Mouse (Mus musculus) kidney, postnatal 0 days (tissue): ENCODE data around the gene Zp3r. TPM values are rescaled to one million over a fixed set of nuclear protein-coding genes. Genes with fewer than 3 reads are reported as not detected.
A peak's percentile ranks its signal among the peaks of the same experiment; 100 is the strongest.

ENCODE experiments used
- ATAC-seq: fragments of 200-750 bp; cut with Nextera tagmentation; replicated peaks from 2 replicates; pipeline ENCODE4 v1.8.0; 2017; ENCODE audit warnings: low read depth, moderate number of reproducible peaks, moderate TSS enrichment, moderate library complexity; ENCODE audit not compliant: low FRiP score
- DNase-seq: peaks from one replicate; pipeline ENCODE4 v3.0.0-alpha.2; 2016; ENCODE audit warnings: low spot score
- H3K27ac ChIP-seq: fragments of 300-500 bp; sonication (generic); 2 replicates; pipeline ENCODE4 v1.5.1; 2014; ENCODE audit warnings: mild to moderate bottlenecking
- H3K27me3 ChIP-seq: fragments of 300-500 bp; sonication (generic); 2 replicates; pipeline ENCODE4 v1.6.1; 2014; ENCODE audit warnings: low read length, mixed read lengths; ENCODE audit not compliant: insufficient read depth
- H3K36me3 ChIP-seq: fragments of 300-500 bp; sonication (generic); 2 replicates; pipeline ENCODE4 v1.6.1; 2014; ENCODE audit warnings: low read length, mixed read lengths; ENCODE audit not compliant: insufficient read depth
- H3K4me1 ChIP-seq: fragments of 300-500 bp; sonication (generic); replicated peaks from 2 replicates; pipeline ENCODE4 v1.6.1; 2014; ENCODE audit warnings: antibody characterized with exemption, low read length, mixed read lengths; ENCODE audit not compliant: insufficient read depth
- H3K4me2 ChIP-seq: fragments of 300-500 bp; sonication (generic); 2 replicates; pipeline ENCODE4 v1.6.1; 2014; ENCODE audit warnings: mild to moderate bottlenecking, low read length, moderate library complexity, mixed read lengths
- H3K4me3 ChIP-seq: fragments of 300-500 bp; sonication (generic); replicated peaks from 2 replicates; pipeline ENCODE4 v1.5.1; 2014; ENCODE audit warnings: low read depth, low read length
- H3K9ac ChIP-seq: fragments of 300-500 bp; sonication (generic); 2 replicates; pipeline ENCODE4 v1.6.1; 2014; ENCODE audit warnings: low read depth, low read length
- H3K9me3 ChIP-seq: fragments of 300-500 bp; sonication (generic); replicated peaks from 2 replicates; pipeline ENCODE4 v1.6.1; 2016; ENCODE audit warnings: low read length, inconsistent platforms, mixed read lengths
- CTCF ChIP-seq: IDR thresholded peaks from 2 replicates; pipeline ENCODE4 v1.5.1; 2016; ENCODE audit warnings: antibody characterized with exemption, low read depth, mild to moderate bottlenecking, moderate library complexity
- WGBS: fragments of 180-500 bp; shearing (Covaris S2); extraction: QIAGEN DNeasy Blood & Tissue Kit; methylation state at CpG from one replicate; pipeline ENCODE4 v1.1.7; 2014; 5-methylcytosine and 5-hydroxymethylcytosine counted together
- polyA plus RNA-seq: library from polyadenylated mRNA; unstranded; fragments of >200 nt; fragmentation: Nextera tagmentation; extraction: Ambion mirVana; gene quantifications from 2 replicates; pipeline ENCODE4 v1.2.1, GENCODE M21; 2015

Gene Zp3r
- polyA plus RNA-seq, 1 experiment from 2014 or later = not detected

DNA sequence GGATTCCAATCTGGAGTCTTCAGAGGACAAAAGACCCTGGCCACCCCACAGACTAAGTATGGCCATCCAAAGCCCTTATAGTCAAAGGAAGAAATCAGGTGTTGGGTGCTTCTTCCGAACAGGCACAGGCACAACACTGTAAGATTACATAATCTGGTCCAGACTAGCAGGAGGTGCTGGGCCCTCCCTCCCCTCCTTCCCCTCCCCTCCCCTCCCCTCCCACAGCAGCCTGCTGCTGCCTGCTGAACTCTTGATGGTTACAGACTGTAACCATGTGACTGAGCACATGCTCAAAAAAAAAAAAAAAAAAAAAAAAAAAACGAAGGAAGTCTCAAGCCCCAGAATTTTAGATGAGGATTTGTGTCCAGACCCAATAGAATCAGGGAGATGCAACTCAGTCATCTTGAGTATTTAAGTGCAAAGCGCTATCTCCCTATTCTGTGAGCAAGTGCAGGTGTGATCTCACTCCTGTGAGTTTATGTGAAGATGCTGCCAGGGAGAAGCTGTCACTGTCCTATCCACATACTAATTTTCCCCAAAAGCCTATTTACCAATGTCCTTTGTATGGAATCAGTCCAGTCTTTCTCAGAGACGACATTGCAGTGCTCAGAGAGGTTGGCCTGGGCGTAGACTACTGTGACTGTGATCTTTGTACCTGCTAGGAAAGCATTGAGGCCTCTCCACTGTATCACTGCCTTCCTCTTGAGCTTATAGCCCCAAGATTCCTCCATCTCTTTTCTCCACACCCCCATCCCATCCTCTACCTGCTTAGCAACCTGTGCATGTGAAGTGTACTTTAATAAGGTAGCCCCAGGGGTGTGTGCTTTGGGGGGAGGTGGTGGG, 77.8 kb downstream of the Zp3r start:
- H3K9me3 ChIP-seq = no peaks in the 10 kb centered on the region
- ATAC-seq (no peak), DNase-seq (no peak)
- no peak overlapping the region for H3K9ac ChIP-seq
- WGBS = 80% methylated on average over 5 of the region's 5 CpGs
- H3K4me2 ChIP-seq = no peak overlapping the region
- H3K4me3 ChIP-seq = no peak overlapping the region
- no peaks in the 10 kb centered on the region for H3K27me3 ChIP-seq
- H3K27ac ChIP-seq = no peak overlapping the region; the same call in 1 of the 2 replicates
- no peaks in the 10 kb centered on the region for H3K36me3 ChIP-seq
- no peak for TF ChIP-seq CTCF
- H3K4me1 ChIP-seq = no peaks in the 10 kb centered on the region; the same call in 1 of the 2 replicates

DNA sequence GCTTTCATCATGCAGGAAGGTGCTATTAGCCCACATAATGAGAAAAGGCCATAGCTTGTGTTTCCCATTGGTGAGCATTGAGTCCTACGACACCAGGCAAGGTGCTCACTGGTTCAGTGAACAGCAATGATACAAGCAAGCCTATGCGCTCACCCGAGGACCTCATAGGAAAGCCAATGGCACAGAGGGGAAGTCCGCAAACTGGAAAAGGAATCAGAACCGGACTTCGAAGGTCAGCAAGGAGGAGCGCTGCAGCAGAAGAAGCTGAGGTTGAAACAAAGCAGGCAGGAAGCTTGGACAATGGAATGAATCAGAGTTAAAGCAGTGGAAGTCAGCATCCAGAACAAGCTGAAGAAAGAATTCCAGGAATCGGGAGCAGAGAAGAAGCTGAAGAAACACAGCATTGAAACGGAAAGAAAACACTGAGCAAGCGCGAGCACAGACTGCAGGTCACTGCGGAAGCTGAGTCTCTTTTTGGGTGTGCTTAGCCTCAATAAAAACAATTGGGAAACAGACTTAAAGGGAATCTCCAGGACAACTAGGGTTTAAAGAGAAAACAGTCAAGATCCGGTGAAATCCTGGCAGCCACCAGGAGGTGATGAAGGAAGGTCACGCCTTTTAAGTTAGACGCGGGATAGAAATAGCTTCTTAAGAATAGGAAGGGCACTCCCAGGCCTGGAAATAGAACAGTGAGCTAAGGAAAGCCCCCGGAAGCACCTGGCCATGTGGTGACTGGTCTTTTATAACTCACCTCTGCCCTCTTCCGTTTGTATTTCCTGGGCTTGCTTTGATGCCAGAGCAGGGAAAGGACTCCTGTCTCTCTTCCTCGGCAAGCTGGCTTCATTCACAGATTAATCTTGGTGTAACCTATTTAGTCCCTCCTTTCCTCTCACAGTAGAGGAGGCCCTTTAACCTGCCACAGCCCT, 78.9 kb downstream of the Zp3r start:
- no peaks in the 10 kb centered on the region for H3K36me3 ChIP-seq
- peak; percentile 41 for DNase-seq
- no peaks in the 10 kb centered on the region for H3K27me3 ChIP-seq
- WGBS = 51% methylated on average over 19 of the region's 19 CpGs
- ATAC-seq = 0 out of 2 replicates have a peak, but pooled peaks have one; percentile 31
- TF ChIP-seq CTCF = no peak
- H3K4me1 ChIP-seq = no peaks in the 10 kb centered on the region; the same call in 1 of the 2 replicates
- H3K9me3 ChIP-seq = no peaks in the 10 kb centered on the region
- H3K9ac ChIP-seq = no peak overlapping the region
- no peak overlapping the region for H3K4me2 ChIP-seq
- H3K27ac ChIP-seq = peak overlapping the region; percentile 15; the same call in 1 of the 2 replicates
- H3K4me3 ChIP-seq = no peak overlapping the region

DNA sequence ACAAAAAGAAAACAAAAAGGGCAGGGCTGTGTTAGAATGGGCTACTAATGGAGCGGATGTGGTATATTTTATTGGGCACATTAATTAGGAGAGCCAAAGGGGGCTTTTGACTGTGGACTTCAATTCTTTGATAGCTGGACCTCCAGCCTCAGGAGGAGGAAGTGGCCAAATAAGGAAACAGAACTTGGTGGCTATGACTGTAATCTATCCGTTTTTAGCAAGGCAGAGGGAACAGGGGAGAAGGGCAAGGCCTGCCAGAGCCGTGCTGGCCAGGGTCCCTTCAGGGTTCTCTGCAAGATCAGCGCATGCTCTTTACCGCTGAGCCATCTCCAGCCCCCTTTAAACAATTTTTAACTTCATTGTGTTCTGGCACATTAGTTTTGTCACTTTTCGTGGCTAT, 79.7 kb downstream of the Zp3r start:
- no peak for ATAC-seq
- Histone ChIP-seq H3K9ac (no peak overlapping the region), H3K27me3 (no peaks in the 10 kb centered on the region), H3K36me3 (no peaks in the 10 kb centered on the region), H3K9me3 (no peaks in the 10 kb centered on the region), H3K4me1 (no peaks in the 10 kb centered on the region; the same call in 1 of the 2 replicates), H3K4me3 (no peak overlapping the region), H3K27ac (no peak overlapping the region), H3K4me2 (no peak overlapping the region)
- no peak for DNase-seq
- TF ChIP-seq CTCF = no peak
- 63% methylated on average over 6 of the region's 6 CpGs for WGBS

DNA sequence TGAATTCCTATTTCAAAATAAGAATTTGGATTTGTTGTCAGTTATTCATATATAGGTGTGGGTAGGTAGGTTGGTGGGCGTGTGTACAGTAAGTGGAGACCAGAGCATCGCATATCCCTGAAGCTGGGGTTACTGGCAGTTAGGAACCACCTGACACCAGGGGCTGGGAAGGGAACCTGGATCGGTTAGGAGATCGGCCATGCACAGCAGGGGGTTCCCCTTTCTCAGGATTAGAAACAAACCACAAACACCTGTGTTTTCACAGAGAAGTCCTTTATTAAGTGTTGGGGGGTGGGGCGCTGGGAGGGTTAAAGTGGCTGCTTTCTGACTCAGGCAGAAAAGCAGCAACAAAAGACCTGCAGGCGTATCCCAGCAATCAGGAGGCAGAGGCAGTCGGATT, 80.3 kb downstream of the Zp3r start:
- WGBS = 67% methylated on average over 7 of the region's 7 CpGs
- H3K27ac ChIP-seq = no peak overlapping the region
- H3K27me3 ChIP-seq = no peaks in the 10 kb centered on the region
- no peaks in the 10 kb centered on the region for H3K36me3 ChIP-seq
- DNase-seq (no peak), ATAC-seq (no peak)
- no peak for TF ChIP-seq CTCF
- no peak overlapping the region for H3K4me2 ChIP-seq
- no peak overlapping the region for H3K9ac ChIP-seq
- no peaks in the 10 kb centered on the region; the same call in 1 of the 2 replicates for H3K4me1 ChIP-seq
- no peak overlapping the region for H3K4me3 ChIP-seq
- H3K9me3 ChIP-seq = no peaks in the 10 kb centered on the region

DNA sequence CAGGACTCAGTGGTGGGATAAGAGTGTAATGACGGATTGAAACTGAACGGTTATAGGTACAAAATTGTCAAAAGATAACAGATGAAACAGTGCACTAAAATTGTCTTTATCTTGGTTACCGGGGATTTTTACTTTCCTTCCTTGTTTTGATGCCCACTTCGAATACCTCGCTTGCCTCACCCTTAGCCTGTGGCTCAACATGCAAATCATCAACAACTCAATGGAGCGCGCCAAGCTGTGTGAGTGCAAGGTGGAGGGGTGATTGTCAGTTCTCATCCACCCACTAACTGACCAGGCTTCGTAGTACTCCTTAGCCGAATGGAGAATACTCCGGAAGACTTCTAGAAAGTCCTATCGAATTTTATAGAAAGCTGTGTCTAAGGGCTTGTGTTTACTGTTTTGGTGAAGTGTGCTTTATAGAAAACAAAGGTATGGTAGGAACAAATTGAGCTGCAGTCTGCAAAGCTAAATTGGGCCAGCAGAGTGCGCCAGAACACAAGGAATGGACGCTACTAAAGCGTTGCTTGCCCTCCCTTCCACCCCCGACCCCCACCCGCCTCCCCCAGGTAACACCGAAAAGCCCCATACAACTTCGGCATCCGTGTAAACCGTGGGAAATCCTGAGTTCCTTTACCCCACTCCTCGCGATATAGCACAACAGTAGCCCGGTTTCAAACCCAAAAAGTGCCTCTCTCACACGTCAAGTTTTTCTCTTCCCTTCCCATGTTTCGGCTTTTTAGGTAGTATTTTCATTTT, 81.6 kb downstream of the Zp3r start:
- DNase-seq (peak; percentile 40), ATAC-seq (peak; percentile 82)
- Histone ChIP-seq H3K36me3 (no peaks in the 10 kb centered on the region), H3K4me2 (peak overlapping the region; percentile 51), H3K9me3 (no peaks in the 10 kb centered on the region), H3K27me3 (no peaks in the 10 kb centered on the region), H3K27ac (no peak overlapping the region), H3K4me1 (no peaks in the 10 kb centered on the region; the same call in 1 of the 2 replicates), H3K9ac (0 out of 2 replicates have a peak overlapping the region, but pooled peaks have one; percentile 37), H3K4me3 (peak overlapping the region; percentile 31)
- WGBS = 20% methylated on average over 25 of the region's 25 CpGs
- TF ChIP-seq CTCF = peak; percentile 69

Other genes starting within 250 kb of the Zp3r start
- gene Cd55b, start 206.6 kb downstream of the Zp3r start, polyA plus RNA-seq = not detected in 2 replicates
- gene Cd55, start 166.9 kb downstream of the Zp3r start, polyA plus RNA-seq = 11.3 and 12.3 TPM in 2 replicates
- gene C4bp, start 32.0 kb upstream of the Zp3r start, polyA plus RNA-seq = 3.6 and 4.8 TPM in 2 replicates
- not detected in 2 replicates for gene Gm29427, start 86.2 kb upstream of the Zp3r start, polyA plus RNA-seq
- gene Yod1, start 87.7 kb upstream of the Zp3r start, polyA plus RNA-seq = 9.7 and 11.5 TPM in 2 replicates
- gene Pfkfb2, start 99.6 kb upstream of the Zp3r start, polyA plus RNA-seq = 6.7 and 7.3 TPM in 2 replicates
- gene AA986860, start 102.4 kb upstream of the Zp3r start, polyA plus RNA-seq = 15.3 and 17.7 TPM in 2 replicates
- 0.08 TPM in 1 of 2 replicates, not detected in the other for gene Fcamr, start 171.3 kb upstream of the Zp3r start, polyA plus RNA-seq
- 0.05 and 0.11 TPM in 2 replicates for gene Pigr, start 197.1 kb upstream of the Zp3r start, polyA plus RNA-seq
- 0.24 and 0.46 TPM in 2 replicates for gene Fcmr, start 236.0 kb upstream of the Zp3r start, polyA plus RNA-seq